Comparison of ENCODE assay signal across 17 mouse cellular contexts in genomic region chr8:94377031-94377430, GRCm38 (mm10). TPM values are rescaled to one million over a fixed set of nuclear protein-coding genes. Genes with fewer than 3 reads are reported as not detected.
DNase-seq lines count a peak whose midpoint lies in the region; ATAC-seq and TF ChIP-seq lines count a peak whose summit lies in the region.
"Had no signal": no experiment of that assay in that cellular context is flagged by ENCODE, and none has a peak within 500 bp of the region (broad histone marks: within the 10 kb centered on the region; RNA-seq: fewer than 3 reads in every experiment).

No protein-coding gene starts in this region.

- H3K9me3 ChIP-seq in forebrain, postnatal 0 days (ENCODE audit: low read length), result no peaks in the 10 kb centered on the region
- H3K9me3 ChIP-seq: forebrain, embryonic 15.5 days; hindbrain, embryonic 15.5 days; midbrain, embryonic 15.5 days; neural tube, embryonic 15.5 days had no signal

- peak; percentile 34 for DNase-seq in layer of hippocampus, adult 11-12 months (ENCODE audit: low spot score)
- no peak for DNase-seq in layer of hippocampus, adult 9-10 months (ENCODE audit: low spot score)
- peak; percentile 69 to 76 for DNase-seq in B cell, adult 2 months
- DNase-seq in monocyte, adult 2 months (ENCODE audit: low read depth in 1 of 2, low spot score in 2 of 2), result peak; percentile 61 to 64
- no peak for DNase-seq in MN1 (ENCODE audit: low spot score)
- DNase-seq in c-Kit-positive CD71-positive TER-119-positive erythroid progenitor cells, embryonic 14.5 days (ENCODE audit: low spot score), result no peak
- no peak for DNase-seq in forebrain, postnatal 0 days
- DNase-seq: right cerebral cortex, adult 18-20 months had no signal

- no peak for TF ChIP-seq CTCF in forebrain, postnatal 0 days (IDR thresholded peaks at IDR 0.05; ENCODE audit: low read depth)

- H3K4me3 ChIP-seq in forebrain, postnatal 0 days (ENCODE audit: low read depth, low read length), result no peak overlapping the region
- H3K4me3 ChIP-seq: forebrain, embryonic 15.5 days; hindbrain, embryonic 15.5 days; midbrain, embryonic 15.5 days; neural tube, embryonic 15.5 days had no signal

- H3K27ac ChIP-seq in forebrain, postnatal 0 days (ENCODE audit: low read depth, low read length), result no peak overlapping the region
- H3K27ac ChIP-seq: forebrain, embryonic 15.5 days; hindbrain, embryonic 15.5 days; liver, embryonic 14.5 days; midbrain, embryonic 15.5 days; neural tube, embryonic 15.5 days had no signal

- WGBS in forebrain, postnatal 0 days, result 80% methylated on average over 4 of the region's 4 CpGs

- H3K4me2 ChIP-seq in forebrain, postnatal 0 days (ENCODE audit: low read depth), result no peak overlapping the region
- H3K4me2 ChIP-seq: forebrain, embryonic 15.5 days; hindbrain, embryonic 15.5 days; midbrain, embryonic 15.5 days; neural tube, embryonic 15.5 days had no signal

- no peaks in the 10 kb centered on the region for H3K36me3 ChIP-seq in forebrain, postnatal 0 days (ENCODE audit: insufficient read depth)
- H3K36me3 ChIP-seq: forebrain, embryonic 15.5 days; hindbrain, embryonic 15.5 days; midbrain, embryonic 15.5 days; neural tube, embryonic 15.5 days had no signal

- ATAC-seq in granulocyte monocyte progenitor cell, adult 5-6 weeks (replicated peaks; ENCODE audit: poor library complexity, severe bottlenecking), result peak; percentile 84
- ATAC-seq in forebrain, postnatal 0 days, result no peak
- ATAC-seq: forebrain, embryonic 15.5 days; midbrain, embryonic 15.5 days had no signal

- no peaks in the 10 kb centered on the region for H3K27me3 ChIP-seq in forebrain, postnatal 0 days (ENCODE audit: insufficient read depth, low read length)
- H3K27me3 ChIP-seq: forebrain, embryonic 15.5 days; hindbrain, embryonic 15.5 days; midbrain, embryonic 15.5 days; neural tube, embryonic 15.5 days had no signal

- no peaks in the 10 kb centered on the region for H3K4me1 ChIP-seq in forebrain, postnatal 0 days (ENCODE audit: insufficient read depth)
- H3K4me1 ChIP-seq: forebrain, embryonic 15.5 days; hindbrain, embryonic 15.5 days; midbrain, embryonic 15.5 days; neural tube, embryonic 15.5 days had no signal

- no peak overlapping the region for H3K9ac ChIP-seq in forebrain, postnatal 0 days
- H3K9ac ChIP-seq: forebrain, embryonic 15.5 days; hindbrain, embryonic 15.5 days; liver, embryonic 14.5 days; midbrain, embryonic 15.5 days; neural tube, embryonic 15.5 days had no signal

RNA-seq across cellular contexts. Expression of gene Herpud1, which starts 9.2 kb away (rescaled TPM):
- total RNA-seq in granulocyte monocyte progenitor cell, adult 5-6 weeks (2014; fragmentation: Nextera tagmentation), result 81.6 and 83.0 TPM in 2 replicates
- 80.3 and 95.4 TPM in 2 replicates for total RNA-seq in granulocyte monocyte progenitor cell, adult 5-6 weeks (2017)
- total RNA-seq in forebrain, postnatal 0 days (2014; rRNA removed), result 68.2 and 79.7 TPM in 2 replicates
- 60.7 and 63.4 TPM in 2 replicates for polyA plus RNA-seq in forebrain, postnatal 0 days (2015; fragmentation: Nextera tagmentation; extraction: Ambion mirVana)

RNA-seq across cellular contexts. Expression of gene Slc12a3, which starts 48.0 kb away (rescaled TPM):
- not detected in 2 replicates for total RNA-seq in granulocyte monocyte progenitor cell, adult 5-6 weeks (2014; fragmentation: Nextera tagmentation)
- 0.26 TPM in 1 of 2 replicates, not detected in the other for total RNA-seq in granulocyte monocyte progenitor cell, adult 5-6 weeks (2017)
- total RNA-seq in forebrain, postnatal 0 days (2014; rRNA removed), result 0.29 TPM in 1 of 2 replicates, not detected in the other
- polyA plus RNA-seq in forebrain, postnatal 0 days (2015; fragmentation: Nextera tagmentation; extraction: Ambion mirVana), result 0.08 and 0.12 TPM in 2 replicates
- total RNA-seq: gastrocnemius, postnatal 25 days had no signal
- polyA plus RNA-seq: adrenal gland, adult 2 months; forebrain, embryonic 15.5 days; heart, embryonic 14.5 days had no signal

RNA-seq across cellular contexts. Expression of gene Nlrc5, which starts 57.1 kb away (rescaled TPM):
- total RNA-seq in granulocyte monocyte progenitor cell, adult 5-6 weeks (2014; fragmentation: Nextera tagmentation), result 35.8 and 43.0 TPM in 2 replicates
- total RNA-seq in granulocyte monocyte progenitor cell, adult 5-6 weeks (2017), result 19.3 and 19.4 TPM in 2 replicates
- 0.69 and 1.6 TPM in 2 replicates for total RNA-seq in forebrain, postnatal 0 days (2014; rRNA removed)
- 0.28 and 0.36 TPM in 2 replicates for polyA plus RNA-seq in forebrain, postnatal 0 days (2015; fragmentation: Nextera tagmentation; extraction: Ambion mirVana)

Comparison
In these comparisons a context has a peak if more than half of its experiments do, and no peak if none do; other contexts are left out.
1. DNase-seq: peak in layer of hippocampus, adult 11-12 months (single experiment), B cell, adult 2 months (2 of 2) and monocyte, adult 2 months (2 of 2); none in layer of hippocampus, adult 9-10 months (single experiment), MN1 (single experiment), c-Kit-positive CD71-positive TER-119-positive erythroid progenitor cells, embryonic 14.5 days (single experiment) and forebrain, postnatal 0 days (single experiment).